In genomic region chr19:7257881-7258280, GRCm38 (mm10) we compare ENCODE assay signal across 17 mouse cellular contexts. TPM values are rescaled to one million over a fixed set of nuclear protein-coding genes. Genes with fewer than 3 reads are reported as not detected.
A peak's percentile ranks its signal among the peaks of the same experiment; 100 is the strongest.
DNase-seq lines count a peak whose midpoint lies in the region; ATAC-seq lines count a peak whose summit lies in the region.
"Had no signal": no experiment of that assay in that cellular context is flagged by ENCODE, and none has a peak within 500 bp of the region (broad histone marks: within the 10 kb centered on the region; RNA-seq: fewer than 3 reads in every experiment).

No protein-coding gene starts in this region.

- no peak overlapping the region for H3K4me2 ChIP-seq in hindbrain, embryonic 16.5 days (ENCODE audit: low read length)
- H3K4me2 ChIP-seq in hindbrain, embryonic 14.5 days (replicated peaks), result no peak overlapping the region
- no peak overlapping the region for H3K4me2 ChIP-seq in forebrain, embryonic 16.5 days (ENCODE audit: low read length)
- H3K4me2 ChIP-seq: embryonic facial prominence, embryonic 13.5 days; kidney, embryonic 15.5 days; liver, embryonic 15.5 days; midbrain, embryonic 15.5 days; neural tube, embryonic 12.5 days had no signal

- 59% methylated on average over 5 of the region's 5 CpGs for WGBS in hindbrain, embryonic 16.5 days
- 72% methylated on average over 5 of the region's 5 CpGs for WGBS in hindbrain, embryonic 14.5 days
- WGBS in forebrain, embryonic 16.5 days, result 52% methylated on average over 5 of the region's 5 CpGs

- no peaks in the 10 kb centered on the region for H3K27me3 ChIP-seq in hindbrain, embryonic 16.5 days (replicated peaks; ENCODE audit: control insufficient read depth, insufficient read depth, low read length)
- H3K27me3 ChIP-seq in hindbrain, embryonic 14.5 days (ENCODE audit: control insufficient read depth, insufficient read depth, low read length), result no peaks in the 10 kb centered on the region
- H3K27me3 ChIP-seq in forebrain, embryonic 16.5 days (replicated peaks; ENCODE audit: control insufficient read depth, insufficient read depth, low read length), result no peaks in the 10 kb centered on the region
- H3K27me3 ChIP-seq: embryonic facial prominence, embryonic 13.5 days; kidney, embryonic 15.5 days; liver, embryonic 15.5 days; midbrain, embryonic 15.5 days; neural tube, embryonic 12.5 days had no signal

- no peaks in the 10 kb centered on the region for H3K4me1 ChIP-seq in hindbrain, embryonic 16.5 days (ENCODE audit: control insufficient read depth, insufficient read depth, low read depth, low read length)
- H3K4me1 ChIP-seq in hindbrain, embryonic 14.5 days (replicated peaks; ENCODE audit: control insufficient read depth, insufficient read depth, low read length), result no peaks in the 10 kb centered on the region
- H3K4me1 ChIP-seq in forebrain, embryonic 16.5 days (replicated peaks; ENCODE audit: control insufficient read depth, insufficient read depth, low read length), result peaks cover 5% of the 10 kb centered on the region; the same call in 1 of the 2 replicates
- H3K4me1 ChIP-seq: embryonic facial prominence, embryonic 13.5 days; kidney, embryonic 15.5 days; limb, embryonic 10.5 days; liver, embryonic 15.5 days; midbrain, embryonic 15.5 days; neural tube, embryonic 12.5 days had no signal

- H3K9ac ChIP-seq in hindbrain, embryonic 16.5 days (ENCODE audit: low read depth, low read length), result no peak overlapping the region
- H3K9ac ChIP-seq in hindbrain, embryonic 14.5 days, result no peak overlapping the region
- no peak overlapping the region for H3K9ac ChIP-seq in forebrain, embryonic 16.5 days (replicated peaks; ENCODE audit: low read depth, low read length)
- H3K9ac ChIP-seq: embryonic facial prominence, embryonic 13.5 days; kidney, embryonic 15.5 days; liver, embryonic 15.5 days; midbrain, embryonic 15.5 days; neural tube, embryonic 12.5 days had no signal

- H3K9me3 ChIP-seq in hindbrain, embryonic 16.5 days (ENCODE audit: control insufficient read depth, low read length), result peaks cover 2% of the 10 kb centered on the region; the same call in 1 of the 2 replicates
- no peaks in the 10 kb centered on the region for H3K9me3 ChIP-seq in hindbrain, embryonic 14.5 days (ENCODE audit: control insufficient read depth, low read length)
- 0 out of 2 replicates have a peak, but pooled peaks cover 3% of the 10 kb centered on the region for H3K9me3 ChIP-seq in forebrain, embryonic 16.5 days (ENCODE audit: control insufficient read depth, low read length)
- H3K9me3 ChIP-seq: kidney, embryonic 15.5 days; limb, embryonic 10.5 days; liver, embryonic 15.5 days; midbrain, embryonic 15.5 days had no signal

- ATAC-seq in hindbrain, embryonic 16.5 days, result peak; percentile 76
- ATAC-seq in hindbrain, embryonic 14.5 days (ENCODE audit: low FRiP score), result no peak
- peak; percentile 80 for ATAC-seq in forebrain, embryonic 16.5 days
- ATAC-seq in CD4-positive, CD25-positive, alpha-beta regulatory T cell, adult 4 months, result no peak
- no peak for ATAC-seq in megakaryocyte-erythroid progenitor cell, adult 5-6 weeks (replicated peaks; ENCODE audit: low FRiP score, low TSS enrichment, poor library complexity, severe bottlenecking)
- ATAC-seq: midbrain, embryonic 15.5 days had no signal

- DNase-seq in adrenal gland, postnatal 14 days, result peak; percentile 47
- no peak for DNase-seq in adrenal gland, adult 2 months
- no peak for DNase-seq in hindbrain, embryonic 14.5 days (ENCODE audit: low spot score)
- peak; percentile 62 for DNase-seq in ZHBTc4 (ENCODE audit: low read depth, low spot score)
- DNase-seq: adrenal gland, postnatal 36 days; lung, postnatal 36 days; retina, postnatal 1 day had no signal

- no peaks in the 10 kb centered on the region for H3K36me3 ChIP-seq in hindbrain, embryonic 16.5 days (ENCODE audit: control insufficient read depth, insufficient read depth, low read length)
- no peaks in the 10 kb centered on the region for H3K36me3 ChIP-seq in hindbrain, embryonic 14.5 days (replicated peaks; ENCODE audit: control insufficient read depth, insufficient read depth)
- H3K36me3 ChIP-seq in forebrain, embryonic 16.5 days (ENCODE audit: control insufficient read depth, insufficient read depth), result no peaks in the 10 kb centered on the region
- H3K36me3 ChIP-seq: embryonic facial prominence, embryonic 13.5 days; kidney, embryonic 15.5 days; limb, embryonic 10.5 days; liver, embryonic 15.5 days; midbrain, embryonic 15.5 days; neural tube, embryonic 12.5 days had no signal

- no peak overlapping the region for H3K4me3 ChIP-seq in hindbrain, embryonic 16.5 days (ENCODE audit: low read length)
- H3K4me3 ChIP-seq in hindbrain, embryonic 14.5 days (replicated peaks; ENCODE audit: low read length), result no peak overlapping the region
- no peak overlapping the region for H3K4me3 ChIP-seq in forebrain, embryonic 16.5 days (replicated peaks; ENCODE audit: low read length)
- H3K4me3 ChIP-seq: embryonic facial prominence, embryonic 13.5 days; kidney, embryonic 15.5 days; limb, embryonic 10.5 days; liver, embryonic 15.5 days; midbrain, embryonic 15.5 days; neural tube, embryonic 12.5 days had no signal

- no peak overlapping the region for H3K27ac ChIP-seq in hindbrain, embryonic 16.5 days (ENCODE audit: low read depth, low read length)
- no peak overlapping the region for H3K27ac ChIP-seq in hindbrain, embryonic 14.5 days
- peak overlapping the region; percentile 33; the same call in 1 of the 2 replicates for H3K27ac ChIP-seq in forebrain, embryonic 16.5 days (ENCODE audit: low read length)
- H3K27ac ChIP-seq: embryonic facial prominence, embryonic 13.5 days; kidney, embryonic 15.5 days; limb, embryonic 10.5 days; liver, embryonic 15.5 days; midbrain, embryonic 15.5 days; neural tube, embryonic 12.5 days had no signal

RNA-seq across cellular contexts. Expression of gene Rcor2, which starts 9.2 kb away (rescaled TPM):
- 3.4 and 4.1 TPM in 2 replicates for total RNA-seq in adrenal gland, postnatal 14 days (2021)
- total RNA-seq in adrenal gland, adult 2 months (2021), result 1 to 10 TPM; 1.9 to 6.3 TPM
- polyA plus RNA-seq in adrenal gland, adult 2 months (2012; rRNA removed), result 4.7 and 7.4 TPM in 2 replicates
- 10.5 and 18.5 TPM in 2 replicates for polyA plus RNA-seq in hindbrain, embryonic 16.5 days (2015; fragmentation: Nextera tagmentation; extraction: Ambion mirVana)
- polyA plus RNA-seq in hindbrain, embryonic 14.5 days (2014; fragmentation: Nextera tagmentation; extraction: Ambion mirVana), result 12.0 and 13.4 TPM in 2 replicates
- 45.8 and 49.2 TPM in 2 replicates for polyA plus RNA-seq in forebrain, embryonic 16.5 days (2015; fragmentation: Nextera tagmentation; extraction: Ambion mirVana)
- under 1 TPM in 1 of 2 experiments, not detected in 1; 0.42 TPM for polyA plus RNA-seq in CD4-positive, CD25-positive, alpha-beta regulatory T cell, adult 4 months (2017; shearing (Covaris generic))
- 5.0 and 5.4 TPM in 2 replicates for total RNA-seq in megakaryocyte-erythroid progenitor cell, adult 5-6 weeks (2014; fragmentation: Nextera tagmentation)
- total RNA-seq in megakaryocyte-erythroid progenitor cell, adult 5-6 weeks (2017), result 4.0 and 19.5 TPM in 2 replicates

RNA-seq across cellular contexts. Expression of gene Naa40, which starts 16.9 kb away (rescaled TPM):
- 27.9 and 30.6 TPM in 2 replicates for total RNA-seq in adrenal gland, postnatal 14 days (2021)
- 10 to 100 TPM; 18.5 to 19.9 TPM for total RNA-seq in adrenal gland, adult 2 months (2021)
- polyA plus RNA-seq in adrenal gland, adult 2 months (2012; rRNA removed), result 18.0 and 19.9 TPM in 2 replicates
- polyA plus RNA-seq in hindbrain, embryonic 16.5 days (2015; fragmentation: Nextera tagmentation; extraction: Ambion mirVana), result 60.6 and 66.9 TPM in 2 replicates
- 67.6 and 69.1 TPM in 2 replicates for polyA plus RNA-seq in hindbrain, embryonic 14.5 days (2014; fragmentation: Nextera tagmentation; extraction: Ambion mirVana)
- polyA plus RNA-seq in forebrain, embryonic 16.5 days (2015; fragmentation: Nextera tagmentation; extraction: Ambion mirVana), result 67.3 and 74.7 TPM in 2 replicates
- polyA plus RNA-seq in CD4-positive, CD25-positive, alpha-beta regulatory T cell, adult 4 months (2017; shearing (Covaris generic)), result 10 to 100 TPM; 21.9 to 26.8 TPM
- total RNA-seq in megakaryocyte-erythroid progenitor cell, adult 5-6 weeks (2014; fragmentation: Nextera tagmentation), result 66.8 and 78.6 TPM in 2 replicates
- total RNA-seq in megakaryocyte-erythroid progenitor cell, adult 5-6 weeks (2017), result 45.4 and 49.0 TPM in 2 replicates

RNA-seq across cellular contexts. Expression of gene Cox8a, which starts 40.5 kb away (rescaled TPM):
- total RNA-seq in adrenal gland, postnatal 14 days (2021), result 1,334 and 1,491 TPM in 2 replicates
- 1,000 to 10,000 TPM; 1,087 to 1,191 TPM for total RNA-seq in adrenal gland, adult 2 months (2021)
- 2,774 and 3,841 TPM in 2 replicates for polyA plus RNA-seq in adrenal gland, adult 2 months (2012; rRNA removed)
- 1,071 and 1,270 TPM in 2 replicates for polyA plus RNA-seq in hindbrain, embryonic 16.5 days (2015; fragmentation: Nextera tagmentation; extraction: Ambion mirVana)
- polyA plus RNA-seq in hindbrain, embryonic 14.5 days (2014; fragmentation: Nextera tagmentation; extraction: Ambion mirVana), result 1,225 and 1,275 TPM in 2 replicates
- 602 and 609 TPM in 2 replicates for polyA plus RNA-seq in forebrain, embryonic 16.5 days (2015; fragmentation: Nextera tagmentation; extraction: Ambion mirVana)
- polyA plus RNA-seq in CD4-positive, CD25-positive, alpha-beta regulatory T cell, adult 4 months (2017; shearing (Covaris generic)), result 100 to 1,000 TPM; 223 to 296 TPM
- 777 and 822 TPM in 2 replicates for total RNA-seq in megakaryocyte-erythroid progenitor cell, adult 5-6 weeks (2014; fragmentation: Nextera tagmentation)
- total RNA-seq in megakaryocyte-erythroid progenitor cell, adult 5-6 weeks (2017), result 576 and 680 TPM in 2 replicates

RNA-seq across cellular contexts. Expression of gene Otub1, which starts 51.8 kb away (rescaled TPM):
- total RNA-seq in adrenal gland, postnatal 14 days (2021), result 103 and 124 TPM in 2 replicates
- total RNA-seq in adrenal gland, adult 2 months (2021), result 100 to 1,000 TPM; 130 to 138 TPM
- 139 and 141 TPM in 2 replicates for polyA plus RNA-seq in adrenal gland, adult 2 months (2012; rRNA removed)
- 246 and 249 TPM in 2 replicates for polyA plus RNA-seq in hindbrain, embryonic 16.5 days (2015; fragmentation: Nextera tagmentation; extraction: Ambion mirVana)
- 231 and 234 TPM in 2 replicates for polyA plus RNA-seq in hindbrain, embryonic 14.5 days (2014; fragmentation: Nextera tagmentation; extraction: Ambion mirVana)
- polyA plus RNA-seq in forebrain, embryonic 16.5 days (2015; fragmentation: Nextera tagmentation; extraction: Ambion mirVana), result 223 and 235 TPM in 2 replicates
- polyA plus RNA-seq in CD4-positive, CD25-positive, alpha-beta regulatory T cell, adult 4 months (2017; shearing (Covaris generic)), result 100 to 1,000 TPM; 157 to 198 TPM
- 51.9 and 60.3 TPM in 2 replicates for total RNA-seq in megakaryocyte-erythroid progenitor cell, adult 5-6 weeks (2014; fragmentation: Nextera tagmentation)
- total RNA-seq in megakaryocyte-erythroid progenitor cell, adult 5-6 weeks (2017), result 59.8 and 81.4 TPM in 2 replicates

Comparison
In these comparisons a context has a peak if more than half of its experiments do, and no peak if none do; other contexts are left out.
1. DNase-seq: peak in adrenal gland, postnatal 14 days (single experiment) and ZHBTc4 (single experiment); none in adrenal gland, adult 2 months (single experiment) and hindbrain, embryonic 14.5 days (single experiment).
2. ATAC-seq: peak in hindbrain, embryonic 16.5 days (single experiment) and forebrain, embryonic 16.5 days (single experiment); none in hindbrain, embryonic 14.5 days (single experiment), CD4-positive, CD25-positive, alpha-beta regulatory T cell, adult 4 months (single experiment) and megakaryocyte-erythroid progenitor cell, adult 5-6 weeks (single experiment).